Mouse (Mus musculus) forebrain, embryonic 11.5 days (tissue): Measurements from ENCODE around the gene Gm28308. TPM values are rescaled to one million over a fixed set of nuclear protein-coding genes. Genes with fewer than 3 reads are reported as not detected.
A peak's percentile ranks its signal among the peaks of the same experiment; 100 is the strongest.

Source experiments
- ATAC-seq: fragments of 200-750 bp; cut with Nextera tagmentation; replicated peaks from 2 replicates; pipeline ENCODE4 v1.8.0; 2017; ENCODE audit warnings: moderate TSS enrichment; ENCODE audit not compliant: low FRiP score
- DNase-seq: peaks from one replicate; pipeline ENCODE4 v3.0.0-alpha.2; 2017; ENCODE audit warnings: low spot score
- H3K27ac ChIP-seq: fragments of 300-500 bp; sonication (generic); 2 replicates; pipeline ENCODE4 v1.5.1; 2014; ENCODE audit warnings: low read depth, low read length
- H3K27me3 ChIP-seq: fragments of 300-500 bp; sonication (generic); 2 replicates; pipeline ENCODE4 v1.6.1; 2014; ENCODE audit warnings: mild to moderate bottlenecking, low read length, mixed read lengths; ENCODE audit not compliant: control insufficient read depth, insufficient read depth
- H3K36me3 ChIP-seq: fragments of 300-500 bp; sonication (generic); 2 replicates; pipeline ENCODE4 v1.6.1; 2014; ENCODE audit warnings: mild to moderate bottlenecking, low read length, moderate library complexity, mixed read lengths; ENCODE audit not compliant: control insufficient read depth, insufficient read depth
- H3K4me1 ChIP-seq: fragments of 300-500 bp; sonication (generic); replicated peaks from 2 replicates; pipeline ENCODE4 v1.6.1; 2014; ENCODE audit warnings: low read length, mixed read lengths; ENCODE audit not compliant: control insufficient read depth, insufficient read depth
- H3K4me2 ChIP-seq: fragments of 300-500 bp; sonication (generic); 2 replicates; pipeline ENCODE4 v1.6.1; 2014; ENCODE audit warnings: low read depth, mild to moderate bottlenecking, low read length, moderate library complexity, mixed read lengths; ENCODE audit not compliant: severe bottlenecking
- H3K4me3 ChIP-seq: fragments of 300-500 bp; sonication (generic); 2 replicates; pipeline ENCODE4 v1.5.1; 2014; ENCODE audit warnings: low read depth, low read length
- H3K9ac ChIP-seq: fragments of 300-500 bp; sonication (generic); 2 replicates; pipeline ENCODE4 v1.6.1; 2014; ENCODE audit warnings: low read length
- H3K9me3 ChIP-seq: fragments of 300-500 bp; sonication (generic); 2 replicates; pipeline ENCODE4 v1.6.1; 2016; ENCODE audit warnings: low read length, mixed read lengths; ENCODE audit not compliant: control insufficient read depth
- WGBS: fragments of 180-500 bp; shearing (Covaris S2); extraction: QIAGEN DNeasy Blood & Tissue Kit; methylation state at CpG from one replicate; pipeline ENCODE4 v1.1.7; 2014; 5-methylcytosine and 5-hydroxymethylcytosine counted together
- polyA plus RNA-seq: library from polyadenylated mRNA; unstranded; fragments of >200 nt; fragmentation: Nextera tagmentation; extraction: Ambion mirVana; gene quantifications from 2 replicates; pipeline ENCODE4 v1.2.1, GENCODE M21; 2014

Gm28308 gene
- not detected in 2 replicates for polyA plus RNA-seq

DNA sequence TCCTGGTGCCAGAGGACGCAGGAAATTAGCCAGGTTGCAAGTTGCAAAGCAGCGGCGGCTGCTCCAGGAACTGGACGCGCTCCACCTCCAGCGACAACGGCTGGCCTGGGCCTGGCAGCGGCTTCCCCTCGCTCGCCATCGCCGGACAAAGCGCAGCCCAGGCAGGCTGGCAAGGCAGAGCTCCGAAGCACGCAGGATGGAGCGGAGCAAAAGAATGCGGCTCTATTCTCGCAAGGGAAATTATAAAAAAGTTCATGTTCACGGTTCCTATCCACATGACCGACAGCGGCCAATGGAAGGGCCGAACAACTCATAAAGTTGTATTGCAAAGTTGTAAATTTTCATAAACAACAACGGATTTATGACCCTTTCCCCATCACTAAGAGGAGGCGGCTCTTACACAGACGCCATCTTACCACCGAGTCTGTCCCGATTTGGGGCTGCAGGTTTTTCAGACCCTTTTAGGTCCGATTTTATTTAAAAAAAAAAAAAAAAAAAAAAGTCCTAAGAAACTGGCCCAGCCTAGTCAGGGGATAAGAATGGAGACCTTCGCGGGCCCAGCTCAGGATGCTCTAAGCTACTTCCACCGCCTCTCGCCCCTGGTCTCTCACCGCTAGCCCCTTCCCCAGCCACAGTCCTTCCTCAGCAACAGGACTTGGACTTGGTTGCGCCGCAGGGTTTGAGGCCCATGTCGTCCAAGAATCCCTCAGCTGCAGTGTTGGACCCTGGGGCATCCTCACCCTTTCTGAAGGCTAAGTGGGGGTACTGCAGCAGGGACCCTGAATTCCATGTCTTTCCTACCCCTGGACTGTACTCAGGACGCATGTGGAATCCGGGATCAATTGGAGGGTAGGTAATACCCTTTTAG is at the start of gene Gm28308, which contains the start of gene Hoxa3:
Gene Gm28308 (minus strand): TSS at position 221 of the 868 bp plus-strand sequence.
Gene Hoxa3 (minus strand): TSS at position 218 of the 868 bp plus-strand sequence.
- Histone ChIP-seq H3K36me3 (no peaks in the 10 kb centered on the region), H3K4me2 (no peak within 1 kb of the TSS), H3K4me1 (peaks cover 11% of the 10 kb centered on the region), H3K27me3 (peaks cover 99% of the 10 kb centered on the region), H3K9me3 (no peaks in the 10 kb centered on the region), H3K27ac (no peak within 1 kb of the TSS), H3K4me3 (no peak within 1 kb of the TSS), H3K9ac (no peak within 1 kb of the TSS)
- peak; percentile 62 for DNase-seq
- no peak for ATAC-seq
- WGBS: 3% methylated on average over 38 of the region's 38 CpGs

DNA sequence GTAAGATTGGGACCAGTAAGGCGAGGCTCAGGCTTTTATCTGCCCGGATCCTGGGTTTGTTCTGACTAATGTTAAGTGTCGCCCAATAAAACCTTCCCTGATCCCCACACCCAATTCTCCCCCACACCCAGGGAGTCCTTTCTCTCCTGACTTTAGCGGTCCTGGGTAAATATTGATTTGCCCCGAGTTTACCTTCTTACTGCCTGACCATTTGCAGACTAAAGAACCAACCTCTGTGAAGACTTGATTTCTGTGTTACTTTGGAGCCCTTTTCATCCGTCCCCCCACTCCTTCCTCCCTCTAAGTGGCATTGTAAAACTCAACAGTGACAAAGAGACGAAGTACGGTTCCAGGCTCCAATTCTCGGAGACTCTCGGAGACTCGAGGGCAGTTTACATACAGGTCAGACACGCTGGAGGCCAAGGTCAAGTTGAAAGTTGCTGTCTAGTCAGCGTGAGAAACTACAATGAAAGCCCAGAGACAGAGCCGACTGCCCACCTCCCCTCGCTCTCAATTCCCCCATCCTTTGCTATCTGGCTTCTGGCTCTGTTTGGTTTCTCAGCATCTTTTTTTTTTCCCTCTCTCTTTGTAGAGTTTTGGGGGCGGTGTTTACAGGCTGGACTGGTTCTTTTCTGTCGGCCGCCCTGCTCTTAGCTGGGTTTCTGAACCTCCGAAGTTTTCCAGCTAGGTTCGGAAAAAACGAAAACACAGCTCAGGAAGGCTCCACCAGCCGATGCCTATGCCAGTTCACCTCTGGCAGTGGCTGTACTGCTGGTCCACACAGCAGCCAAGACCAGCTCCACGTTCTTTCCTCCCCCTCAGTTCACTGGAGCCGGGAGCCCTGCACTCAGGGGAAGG is 49.6 kb upstream of the Gm28308 start:
- peak; percentile 55 for DNase-seq

DNA sequence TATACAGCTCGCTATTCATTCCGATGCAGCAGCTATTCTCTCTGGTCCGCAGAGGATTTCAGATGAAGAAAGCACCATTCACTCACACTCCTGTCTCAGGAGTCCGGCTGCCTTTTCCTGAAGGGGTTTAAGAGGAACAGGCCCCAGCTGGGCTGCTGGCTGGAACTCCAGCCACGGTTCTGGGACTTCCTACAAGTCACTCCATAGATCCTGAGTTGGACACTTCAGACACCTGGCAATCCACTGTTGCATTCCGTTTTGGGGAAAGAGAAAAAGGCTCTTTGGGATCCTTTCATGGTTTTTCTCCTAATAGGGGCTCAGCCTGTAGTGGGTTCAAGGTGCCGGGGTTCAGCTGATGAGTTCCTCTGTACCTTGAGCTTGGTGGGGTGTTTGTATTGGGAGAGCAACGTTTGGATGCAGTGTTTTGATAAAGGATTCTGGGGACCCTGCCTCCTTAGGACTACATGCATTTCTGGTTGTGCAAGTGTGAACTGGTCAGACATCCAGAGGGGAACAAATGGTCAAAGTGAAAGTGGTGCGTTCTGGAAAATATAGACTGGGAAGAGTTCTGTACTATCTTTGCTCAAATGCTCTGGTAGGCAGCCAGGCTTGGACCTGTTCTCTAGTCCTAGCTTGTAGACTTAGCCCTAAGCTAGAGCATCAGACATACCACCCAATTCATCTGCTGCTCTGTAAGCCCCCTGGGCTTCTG is 48.8 kb upstream of the Gm28308 start:
- no peak overlapping the region for H3K9ac ChIP-seq
- peak; percentile 53 for DNase-seq
- H3K27ac ChIP-seq: no peak overlapping the region
- H3K4me2 ChIP-seq: no peak overlapping the region
- peaks cover 94% of the 10 kb centered on the region for H3K27me3 ChIP-seq
- H3K36me3 ChIP-seq: no peaks in the 10 kb centered on the region
- H3K9me3 ChIP-seq: no peaks in the 10 kb centered on the region
- no peak overlapping the region for H3K4me3 ChIP-seq
- ATAC-seq: no peak
- WGBS: 4% methylated on average over 9 of the region's 9 CpGs
- H3K4me1 ChIP-seq: peaks cover 7% of the 10 kb centered on the region; the same call in 1 of the 2 replicates

More for the DNA sequence above, 49.6 kb upstream of the Gm28308 start:
- Histone ChIP-seq H3K4me1 (peaks cover 7% of the 10 kb centered on the region; the same call in 1 of the 2 replicates), H3K27ac (no peak overlapping the region), H3K9ac (no peak overlapping the region), H3K36me3 (no peaks in the 10 kb centered on the region), H3K9me3 (no peaks in the 10 kb centered on the region), H3K4me2 (no peak overlapping the region), H3K27me3 (peaks cover 92% of the 10 kb centered on the region), H3K4me3 (no peak overlapping the region)
- no peak for ATAC-seq
- WGBS: 2% methylated on average over 24 of the region's 24 CpGs

DNA sequence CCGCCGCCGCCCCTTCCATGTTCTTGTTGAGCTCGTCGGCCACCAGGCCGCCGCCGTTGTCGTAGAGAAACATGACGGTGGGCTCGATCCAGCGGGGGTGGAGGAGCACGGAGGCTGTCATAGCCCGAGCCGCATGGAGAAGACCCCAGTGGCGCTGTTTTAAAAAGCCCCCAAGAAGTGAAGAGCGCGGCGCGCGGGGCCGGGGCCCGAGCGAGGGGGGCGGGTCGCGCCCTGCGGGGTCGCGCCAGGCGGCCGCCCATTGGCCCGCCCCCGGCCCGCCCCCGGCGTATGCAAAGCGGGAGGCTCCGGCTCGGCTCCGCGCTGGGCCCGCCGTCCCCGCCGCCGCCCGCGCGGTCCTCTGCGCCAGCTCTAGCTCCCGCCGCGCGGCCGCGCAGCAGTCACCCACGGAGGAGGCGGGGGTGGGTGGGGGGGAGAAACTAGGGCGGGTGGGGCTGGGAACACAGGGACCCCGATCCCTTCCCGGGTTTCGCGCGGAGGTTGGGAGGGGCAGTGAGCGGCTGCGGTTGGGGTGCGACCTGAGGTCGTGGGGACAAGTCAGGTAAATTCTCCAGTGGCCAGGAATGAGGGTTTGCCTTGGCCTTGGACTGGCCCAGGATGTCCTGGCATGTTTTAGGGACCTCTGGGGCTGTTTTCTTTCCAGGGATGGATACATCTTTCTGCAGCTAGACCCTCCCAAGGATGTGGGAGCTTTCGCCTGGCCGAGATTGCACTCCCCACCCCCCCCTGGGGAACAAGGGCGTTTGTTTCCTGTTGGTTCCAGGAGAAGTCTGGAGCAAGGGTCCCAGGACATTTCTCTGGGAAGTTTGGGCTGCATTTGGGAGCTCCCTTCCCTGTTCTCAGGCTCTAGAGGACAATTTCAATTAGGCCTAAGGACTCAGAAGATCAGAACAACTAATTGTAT is 47.8 kb upstream of the Gm28308 start, which contains the start of gene Hoxa13:
Gene Hoxa13 (minus strand): TSS at position 227 of the 922 bp plus-strand sequence.
- under 1% methylated on average over 53 of the region's 72 CpGs for WGBS
- no peaks in the 10 kb centered on the region for H3K9me3 ChIP-seq
- no peak within 1 kb of the TSS for H3K9ac ChIP-seq
- ATAC-seq (no peak), DNase-seq (peak; percentile 72)
- H3K27me3 ChIP-seq: peaks cover 92% of the 10 kb centered on the region
- H3K36me3 ChIP-seq: no peaks in the 10 kb centered on the region
- H3K4me1 ChIP-seq: peaks cover 7% of the 10 kb centered on the region; the same call in 1 of the 2 replicates
- peak within 1 kb of the TSS; percentile 23 for H3K4me3 ChIP-seq
- H3K4me2 ChIP-seq: peak within 1 kb of the TSS; percentile 40
- no peak within 1 kb of the TSS for H3K27ac ChIP-seq

DNA sequence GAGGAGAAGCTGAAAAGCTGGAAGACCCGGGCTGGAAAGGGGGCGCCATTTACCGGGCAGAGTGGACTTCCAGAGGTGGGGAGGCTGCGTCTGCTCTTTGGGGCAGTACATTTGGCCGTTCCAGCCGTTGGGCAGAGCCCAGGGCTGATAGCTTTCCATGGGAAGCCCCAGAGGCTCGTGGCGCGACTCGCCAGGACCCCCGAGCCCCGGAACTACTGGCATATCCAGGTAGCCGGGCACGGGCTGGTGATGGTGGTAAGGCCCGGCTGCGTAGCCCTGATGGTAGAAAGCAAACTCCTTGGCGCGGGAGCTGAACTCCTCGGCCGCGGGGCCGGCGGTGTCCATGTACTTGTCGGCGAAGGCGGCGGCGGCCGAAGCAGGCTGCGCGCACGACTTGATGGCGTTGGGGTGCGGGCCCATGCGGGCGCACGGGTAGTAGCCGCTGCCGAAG is 46.7 kb upstream of the Gm28308 start:
- under 1% methylated on average over 39 of the region's 39 CpGs for WGBS

DNA sequence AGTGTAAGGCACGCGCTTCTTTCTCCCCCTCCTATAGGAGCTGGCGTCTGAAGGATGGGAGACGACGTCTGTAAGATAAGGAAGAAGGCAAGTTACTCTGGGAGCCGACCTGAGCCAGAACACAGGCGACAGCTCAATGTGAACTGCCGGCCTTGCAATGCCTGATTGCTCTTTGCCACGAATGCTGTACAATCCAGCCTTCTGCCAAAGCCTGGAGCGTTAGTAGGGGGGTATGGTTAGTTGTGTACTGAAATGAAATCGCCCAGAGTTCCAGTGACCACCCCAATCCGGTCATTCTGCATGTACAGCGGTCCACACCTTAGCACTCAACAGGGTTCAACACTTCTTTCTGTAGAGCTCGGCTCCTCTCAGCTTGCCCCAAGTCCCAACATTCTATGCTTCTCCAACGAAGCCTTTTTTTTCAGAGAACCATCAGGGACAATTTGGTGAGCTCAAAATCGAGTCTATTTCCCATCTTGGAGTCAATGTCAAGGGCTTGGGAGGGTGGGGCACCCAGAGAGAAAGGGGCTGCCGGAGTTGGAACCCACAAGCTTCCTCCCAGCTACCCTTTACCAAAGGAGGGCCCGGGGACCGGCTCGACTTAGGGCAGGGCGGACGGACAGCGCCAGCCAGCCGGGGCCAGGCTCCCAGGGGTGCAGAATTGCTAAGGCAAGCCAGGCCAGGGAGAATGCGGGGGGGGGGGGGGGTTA is 46.1 kb upstream of the Gm28308 start:
- DNase-seq (peak; percentile 64), ATAC-seq (no peak)
- Histone ChIP-seq H3K36me3 (no peaks in the 10 kb centered on the region), H3K27ac (no peak overlapping the region), H3K27me3 (peaks cover 87% of the 10 kb centered on the region), H3K9me3 (no peaks in the 10 kb centered on the region), H3K4me1 (peaks cover 7% of the 10 kb centered on the region; the same call in 1 of the 2 replicates), H3K4me2 (no peak overlapping the region), H3K4me3 (no peak overlapping the region), H3K9ac (no peak overlapping the region)
- 1% methylated on average over 24 of the region's 25 CpGs for WGBS

More for the DNA sequence above, 46.7 kb upstream of the Gm28308 start:
- H3K9ac ChIP-seq: no peak overlapping the region
- peaks cover 7% of the 10 kb centered on the region; the same call in 1 of the 2 replicates for H3K4me1 ChIP-seq
- H3K27ac ChIP-seq: no peak overlapping the region
- no peaks in the 10 kb centered on the region for H3K9me3 ChIP-seq
- ATAC-seq (no peak), DNase-seq (peak; percentile 75)
- H3K4me3 ChIP-seq: peak overlapping the region; percentile 23
- no peaks in the 10 kb centered on the region for H3K36me3 ChIP-seq
- peaks cover 90% of the 10 kb centered on the region for H3K27me3 ChIP-seq
- peak overlapping the region; percentile 27 for H3K4me2 ChIP-seq

DNA sequence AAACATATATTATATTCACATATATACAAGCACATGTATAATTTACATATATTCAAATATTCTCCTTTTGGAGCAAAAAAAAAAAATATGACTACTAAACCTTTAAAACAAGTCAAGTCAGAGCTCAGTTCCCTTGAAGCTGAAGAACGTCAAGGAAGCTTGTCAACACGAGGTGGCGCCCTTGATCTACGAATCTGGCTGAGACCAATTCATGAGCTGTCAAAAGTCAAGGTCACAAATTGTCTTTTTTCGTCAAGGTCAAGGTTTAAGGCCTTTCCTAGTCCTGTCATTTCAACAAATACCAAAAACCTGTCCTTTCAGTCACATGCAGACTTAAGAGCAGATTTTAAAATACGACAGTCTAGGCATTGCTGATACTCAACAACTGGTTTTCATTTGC is 43.8 kb upstream of the Gm28308 start:
- Histone ChIP-seq H3K4me3 (no peak overlapping the region), H3K36me3 (no peaks in the 10 kb centered on the region), H3K4me1 (peaks cover 8% of the 10 kb centered on the region; the same call in 1 of the 2 replicates), H3K27me3 (peaks cover 87% of the 10 kb centered on the region), H3K4me2 (no peak overlapping the region), H3K9me3 (no peaks in the 10 kb centered on the region), H3K27ac (no peak overlapping the region), H3K9ac (no peak overlapping the region)
- 2% methylated on average over 6 of the region's 6 CpGs for WGBS
- DNase-seq (peak; percentile 83), ATAC-seq (no peak)
